Mouse (Mus musculus): ENCODE results near the gene Trex1. TPM values are rescaled to one million over a fixed set of nuclear protein-coding genes. Genes with fewer than 3 reads are reported as not detected.
A peak's percentile ranks its signal among the peaks of the same experiment; 100 is the strongest.

Gene Trex1
- total RNA-seq (2018; cell fraction: chromatin; rRNA removed), result 100 to 1,000 TPM in 6 of 26 experiments, 10 to 100 TPM in 20; 13.2 to 148 (median 71.9) TPM
- total RNA-seq (2018; cell fraction: cytosol; rRNA removed), result 100 to 1,000 TPM; 110 to 746 (median 420) TPM
- 100 to 1,000 TPM in 20 of 26 experiments, 10 to 100 TPM in 6; 43.6 to 424 (median 173) TPM for total RNA-seq (2018; cell fraction: nucleus; rRNA removed)
- 60.4 to 194 TPM (median 98.8 TPM) in 3 replicates for polyA plus RNA-seq (2018)

GRCm38 (mm10) chr9:109059136-109059903, at the start of gene Trex1:
Gene Trex1 (minus strand): TSS chr9:109059734.
- peaks cover 44% of the 10 kb centered on the region for H3K79me2 ChIP-seq (ENCODE audit: inconsistent target)
- peaks cover 19% of the 10 kb centered on the region; the same call in 1 of the 2 replicates for H3K36me3 ChIP-seq (ENCODE audit: inconsistent target)
- peak within 1 kb of the TSS; percentile 92 for H3K4me3 ChIP-seq (ENCODE audit: inconsistent target)
- 2% methylated on average over 13 of the region's 15 CpGs for WGBS (ENCODE audit: missing documents)
- H3K27ac ChIP-seq, result peak within 1 kb of the TSS; percentile 92

- WGBS (ENCODE audit: missing documents), result 95% methylated on average over 3 of the region's 6 CpGs
- Histone ChIP-seq H3K36me3 (ENCODE audit: inconsistent target) (no peaks in the 10 kb centered on the region), H3K27ac (no peak overlapping the region), H3K4me3 (ENCODE audit: inconsistent target) (no peak overlapping the region), H3K79me2 (ENCODE audit: inconsistent target) (no peaks in the 10 kb centered on the region)
These were observed 47.8 kb upstream of the Trex1 start for GRCm38 (mm10) chr9:109107341-109107740.

GRCm38 (mm10) chr9:109105648-109106047, 46.1 kb upstream of the Trex1 start:
- 64% methylated on average over 12 of the region's 12 CpGs for WGBS (ENCODE audit: missing documents)
- Histone ChIP-seq H3K36me3 (ENCODE audit: inconsistent target) (no peaks in the 10 kb centered on the region), H3K79me2 (ENCODE audit: inconsistent target) (no peaks in the 10 kb centered on the region), H3K4me3 (ENCODE audit: inconsistent target) (no peak overlapping the region), H3K27ac (no peak overlapping the region)

GRCm38 (mm10) chr9:109105011-109105410, 45.5 kb upstream of the Trex1 start:
- H3K79me2 ChIP-seq (ENCODE audit: inconsistent target), result no peaks in the 10 kb centered on the region
- no peak overlapping the region for H3K4me3 ChIP-seq (ENCODE audit: inconsistent target)
- H3K27ac ChIP-seq, result no peak overlapping the region
- H3K36me3 ChIP-seq (ENCODE audit: inconsistent target), result no peaks in the 10 kb centered on the region
- 89% methylated on average over 12 of the region's 12 CpGs for WGBS (ENCODE audit: missing documents)

- Histone ChIP-seq H3K27ac (no peak overlapping the region), H3K4me3 (ENCODE audit: inconsistent target) (no peak overlapping the region), H3K79me2 (ENCODE audit: inconsistent target) (no peaks in the 10 kb centered on the region), H3K36me3 (ENCODE audit: inconsistent target) (no peaks in the 10 kb centered on the region)
- WGBS (ENCODE audit: missing documents), result 98% methylated on average over 9 of the region's 9 CpGs
These were observed 44.5 kb upstream of the Trex1 start for GRCm38 (mm10) chr9:109104083-109104482.

GRCm38 (mm10) chr9:109103250-109103649, 43.7 kb upstream of the Trex1 start:
- H3K27ac ChIP-seq, result no peak overlapping the region
- no peak overlapping the region for H3K4me3 ChIP-seq (ENCODE audit: inconsistent target)
- WGBS (ENCODE audit: missing documents), result 92% methylated on average over 7 of the region's 7 CpGs
- H3K36me3 ChIP-seq (ENCODE audit: inconsistent target), result no peaks in the 10 kb centered on the region
- H3K79me2 ChIP-seq (ENCODE audit: inconsistent target), result no peaks in the 10 kb centered on the region

GRCm38 (mm10) chr9:109102541-109102940, 43.0 kb upstream of the Trex1 start:
- Histone ChIP-seq H3K36me3 (ENCODE audit: inconsistent target) (no peaks in the 10 kb centered on the region), H3K4me3 (ENCODE audit: inconsistent target) (no peak overlapping the region), H3K79me2 (ENCODE audit: inconsistent target) (no peaks in the 10 kb centered on the region), H3K27ac (no peak overlapping the region)
- 94% methylated on average over 3 of the region's 3 CpGs for WGBS (ENCODE audit: missing documents)

- Histone ChIP-seq H3K4me3 (ENCODE audit: inconsistent target) (no peak overlapping the region), H3K79me2 (ENCODE audit: inconsistent target) (no peaks in the 10 kb centered on the region), H3K36me3 (ENCODE audit: inconsistent target) (no peaks in the 10 kb centered on the region), H3K27ac (no peak overlapping the region)
- WGBS (ENCODE audit: missing documents), result 97% methylated on average over 5 of the region's 5 CpGs
These were observed 42.5 kb upstream of the Trex1 start for GRCm38 (mm10) chr9:109101933-109102445.

GRCm38 (mm10) chr9:109100307-109100928, 40.9 kb upstream of the Trex1 start:
- H3K79me2 ChIP-seq (ENCODE audit: inconsistent target), result no peaks in the 10 kb centered on the region
- H3K27ac ChIP-seq, result no peak overlapping the region
- H3K36me3 ChIP-seq (ENCODE audit: inconsistent target), result no peaks in the 10 kb centered on the region
- no peak overlapping the region for H3K4me3 ChIP-seq (ENCODE audit: inconsistent target)
- 36% methylated on average over 17 of the region's 20 CpGs for WGBS (ENCODE audit: missing documents)

- H3K27ac ChIP-seq, result no peak overlapping the region
- H3K4me3 ChIP-seq (ENCODE audit: inconsistent target), result no peak overlapping the region
- H3K79me2 ChIP-seq (ENCODE audit: inconsistent target), result no peaks in the 10 kb centered on the region
- 93% methylated on average over 6 of the region's 6 CpGs for WGBS (ENCODE audit: missing documents)
- no peaks in the 10 kb centered on the region for H3K36me3 ChIP-seq (ENCODE audit: inconsistent target)
These were observed 39.4 kb upstream of the Trex1 start for GRCm38 (mm10) chr9:109098969-109099368.

- no peak overlapping the region for H3K27ac ChIP-seq
- H3K36me3 ChIP-seq (ENCODE audit: inconsistent target), result no peaks in the 10 kb centered on the region
- no peak overlapping the region for H3K4me3 ChIP-seq (ENCODE audit: inconsistent target)
- no peaks in the 10 kb centered on the region for H3K79me2 ChIP-seq (ENCODE audit: inconsistent target)
- WGBS (ENCODE audit: missing documents), result 90% methylated on average over 8 of the region's 8 CpGs
These were observed 38.8 kb upstream of the Trex1 start for GRCm38 (mm10) chr9:109098366-109098765.

GRCm38 (mm10) chr9:109097831-109098230, 38.3 kb upstream of the Trex1 start:
- Histone ChIP-seq H3K4me3 (ENCODE audit: inconsistent target) (no peak overlapping the region), H3K36me3 (ENCODE audit: inconsistent target) (no peaks in the 10 kb centered on the region), H3K79me2 (ENCODE audit: inconsistent target) (no peaks in the 10 kb centered on the region), H3K27ac (no peak overlapping the region)
- 77% methylated on average over 5 of the region's 5 CpGs for WGBS (ENCODE audit: missing documents)

GRCm38 (mm10) chr9:109097291-109097690, 37.8 kb upstream of the Trex1 start:
- H3K79me2 ChIP-seq (ENCODE audit: inconsistent target), result no peaks in the 10 kb centered on the region
- 90% methylated on average over 6 of the region's 6 CpGs for WGBS (ENCODE audit: missing documents)
- 0 out of 2 replicates have a peak, but pooled peaks cover 2% of the 10 kb centered on the region for H3K36me3 ChIP-seq (ENCODE audit: inconsistent target)
- H3K4me3 ChIP-seq (ENCODE audit: inconsistent target), result no peak overlapping the region
- no peak overlapping the region for H3K27ac ChIP-seq

- no peak overlapping the region for H3K4me3 ChIP-seq (ENCODE audit: inconsistent target)
These were observed 37.3 kb upstream of the Trex1 start for GRCm38 (mm10) chr9:109096856-109097255.

GRCm38 (mm10) chr9:109096251-109096661, 36.7 kb upstream of the Trex1 start:
- peaks cover 12% of the 10 kb centered on the region; the same call in 1 of the 2 replicates for H3K36me3 ChIP-seq (ENCODE audit: inconsistent target)
- no peak overlapping the region for H3K4me3 ChIP-seq (ENCODE audit: inconsistent target)
- no peaks in the 10 kb centered on the region for H3K79me2 ChIP-seq (ENCODE audit: inconsistent target)
- WGBS (ENCODE audit: missing documents), result 98% methylated on average over 9 of the region's 9 CpGs
- H3K27ac ChIP-seq, result no peak overlapping the region

More at GRCm38 (mm10) chr9:109096856-109097255, 37.3 kb upstream of the Trex1 start:
- Histone ChIP-seq H3K79me2 (ENCODE audit: inconsistent target) (no peaks in the 10 kb centered on the region), H3K36me3 (ENCODE audit: inconsistent target) (0 out of 2 replicates have a peak, but pooled peaks cover 6% of the 10 kb centered on the region), H3K27ac (no peak overlapping the region)
- 91% methylated on average over 6 of the region's 6 CpGs for WGBS (ENCODE audit: missing documents)

Data from macrophage (primary cell).